Mouse (Mus musculus): Measurements from ENCODE around the gene Slc16a2. TPM values are rescaled to one million over a fixed set of nuclear protein-coding genes. Genes with fewer than 3 reads are reported as not detected.

Slc16a2 gene
- polyA plus RNA-seq, 1 experiment = 4.2 TPM

DNA sequence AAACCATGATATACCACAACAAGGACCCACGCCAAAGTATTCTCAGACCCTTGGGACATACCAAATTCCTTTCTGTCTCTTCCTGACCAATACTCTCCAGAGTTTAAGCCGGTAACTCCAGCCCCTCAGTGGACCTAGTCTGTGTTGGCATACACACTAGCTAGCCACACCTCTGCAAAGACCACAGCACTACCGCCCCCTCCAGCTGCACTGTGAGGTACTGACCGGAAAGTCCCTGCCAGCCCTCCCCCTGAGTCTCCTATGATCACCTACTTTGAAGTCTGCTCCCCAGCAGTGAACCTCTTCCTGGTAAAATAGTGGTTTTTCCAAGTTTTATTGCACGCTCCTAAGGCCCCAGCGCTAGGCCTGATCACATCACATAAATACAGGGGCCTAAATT lies 2.5 kb downstream of the Slc16a2 start:
- no peak overlapping the region for H3K27ac ChIP-seq (ENCODE audit: control insufficient read depth, insufficient read depth, low read depth, low read length, poor library complexity)
- no peaks in the 10 kb centered on the region for H3K4me1 ChIP-seq (ENCODE audit: control insufficient read depth, insufficient read depth, low read length)
- 63% methylated on average over 6 of the region's 6 CpGs for WGBS
- H3K4me3 ChIP-seq (replicated peaks; ENCODE audit: control insufficient read depth, low read depth, low read length) = no peak overlapping the region
- TF ChIP-seq CTCF (IDR thresholded peaks at IDR 0.05; ENCODE audit: control insufficient read depth, insufficient read depth, low read length) (no peak), POLR2A (IDR thresholded peaks at IDR 0.05; ENCODE audit: borderline replicate concordance, control insufficient read depth, low read depth, low read length) (no peak)

DNA sequence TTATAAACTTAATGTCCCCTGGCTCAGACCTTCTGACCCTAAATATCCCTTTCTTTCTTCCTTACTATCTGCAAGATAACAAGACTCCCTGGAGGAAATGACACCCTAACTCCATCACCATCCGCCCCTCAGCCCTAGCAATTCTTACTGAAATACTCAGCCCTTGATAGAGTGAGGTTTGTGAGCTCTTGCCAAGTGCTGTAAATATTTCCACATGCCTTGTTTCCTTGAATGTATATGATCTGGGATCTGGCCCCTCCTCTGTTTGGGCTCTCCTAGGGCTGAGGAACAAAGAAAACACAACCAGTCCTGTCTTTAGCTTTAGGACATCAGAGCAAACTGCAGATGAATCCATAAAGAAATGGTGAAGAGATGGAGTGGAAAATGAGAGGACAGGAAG lies 9.1 kb downstream of the Slc16a2 start:
- Histone ChIP-seq H3K4me3 (replicated peaks; ENCODE audit: control insufficient read depth, low read depth, low read length) (no peak overlapping the region), H3K4me1 (ENCODE audit: control insufficient read depth, insufficient read depth, low read length) (no peaks in the 10 kb centered on the region), H3K27ac (ENCODE audit: control insufficient read depth, insufficient read depth, low read depth, low read length, poor library complexity) (no peak overlapping the region)
- no peak for TF ChIP-seq POLR2A (IDR thresholded peaks at IDR 0.05; ENCODE audit: borderline replicate concordance, control insufficient read depth, low read depth, low read length)
- TF ChIP-seq CTCF (IDR thresholded peaks at IDR 0.05; ENCODE audit: control insufficient read depth, insufficient read depth, low read length) = no peak
- WGBS = 67% methylated on average over 1 of the region's 1 CpGs

DNA sequence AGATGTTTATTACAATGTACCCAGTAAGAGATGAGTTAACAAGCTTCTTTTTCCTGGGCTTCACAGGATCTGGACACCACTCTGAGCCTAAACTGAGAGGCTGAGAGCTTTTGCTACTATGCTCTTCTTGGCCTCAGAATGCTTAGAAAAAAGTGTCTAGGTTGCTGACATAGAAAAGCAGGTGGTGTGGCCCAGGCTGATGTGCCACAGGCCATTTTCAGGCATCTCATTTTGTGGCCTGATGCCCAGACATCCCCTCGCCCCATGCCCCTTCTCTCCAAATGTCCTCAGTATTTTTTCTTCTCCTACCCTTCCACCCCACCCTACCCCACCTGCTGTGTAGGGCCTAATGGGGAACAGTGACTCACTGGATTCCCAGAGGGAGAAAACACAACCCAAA lies 11.3 kb downstream of the Slc16a2 start:
- no peaks in the 10 kb centered on the region for H3K4me1 ChIP-seq (ENCODE audit: control insufficient read depth, insufficient read depth, low read length)
- 72% methylated on average over 1 of the region's 1 CpGs for WGBS
- no peak overlapping the region for H3K27ac ChIP-seq (ENCODE audit: control insufficient read depth, insufficient read depth, low read depth, low read length, poor library complexity)
- no peak for TF ChIP-seq CTCF (IDR thresholded peaks at IDR 0.05; ENCODE audit: control insufficient read depth, insufficient read depth, low read length)
- no peak for TF ChIP-seq POLR2A (IDR thresholded peaks at IDR 0.05; ENCODE audit: borderline replicate concordance, control insufficient read depth, low read depth, low read length)
- H3K4me3 ChIP-seq (replicated peaks; ENCODE audit: control insufficient read depth, low read depth, low read length) = no peak overlapping the region

GRCm38 (mm10) chrX:103806373-103806772 lies 15.4 kb downstream of the Slc16a2 start:
- no peak overlapping the region for H3K4me3 ChIP-seq (replicated peaks; ENCODE audit: control insufficient read depth, low read depth, low read length)
- no peaks in the 10 kb centered on the region for H3K4me1 ChIP-seq (ENCODE audit: control insufficient read depth, insufficient read depth, low read length)
- no peak for TF ChIP-seq POLR2A (IDR thresholded peaks at IDR 0.05; ENCODE audit: borderline replicate concordance, control insufficient read depth, low read depth, low read length)
- TF ChIP-seq CTCF (IDR thresholded peaks at IDR 0.05; ENCODE audit: control insufficient read depth, insufficient read depth, low read length) = no peak
- no peak overlapping the region for H3K27ac ChIP-seq (ENCODE audit: control insufficient read depth, insufficient read depth, low read depth, low read length, poor library complexity)
- 75% methylated on average over 4 of the region's 4 CpGs for WGBS

DNA sequence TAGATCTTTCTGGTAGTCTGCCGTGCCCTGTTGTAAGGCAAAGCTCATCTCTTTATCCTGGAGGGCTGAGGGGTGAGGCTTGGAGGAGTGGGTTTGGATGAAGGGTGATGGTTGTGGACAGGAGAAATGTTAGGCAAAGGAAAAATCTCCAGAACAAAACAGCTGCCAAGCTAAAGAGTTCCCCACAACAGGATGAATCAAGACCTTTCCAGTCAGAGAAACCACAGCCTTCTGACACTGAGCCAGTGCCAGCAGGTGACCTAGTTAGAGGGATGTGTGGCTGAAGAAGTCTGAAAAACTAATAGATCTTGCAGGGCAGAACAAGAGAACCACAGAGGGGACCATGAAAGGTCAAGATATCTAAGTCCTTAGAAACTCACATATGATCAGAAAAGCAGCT lies 24.8 kb downstream of the Slc16a2 start:
- Histone ChIP-seq H3K4me3 (replicated peaks; ENCODE audit: control insufficient read depth, low read depth, low read length) (no peak overlapping the region), H3K27ac (ENCODE audit: control insufficient read depth, insufficient read depth, low read depth, low read length, poor library complexity) (no peak overlapping the region), H3K4me1 (ENCODE audit: control insufficient read depth, insufficient read depth, low read length) (no peaks in the 10 kb centered on the region)
- 75% methylated on average over 1 of the region's 1 CpGs for WGBS
- TF ChIP-seq POLR2A (IDR thresholded peaks at IDR 0.05; ENCODE audit: borderline replicate concordance, control insufficient read depth, low read depth, low read length) (no peak), CTCF (IDR thresholded peaks at IDR 0.05; ENCODE audit: control insufficient read depth, insufficient read depth, low read length) (no peak)

- WGBS = 82% methylated on average over 5 of the region's 5 CpGs
- TF ChIP-seq CTCF (IDR thresholded peaks at IDR 0.05; ENCODE audit: control insufficient read depth, insufficient read depth, low read length) (no peak), POLR2A (IDR thresholded peaks at IDR 0.05; ENCODE audit: borderline replicate concordance, control insufficient read depth, low read depth, low read length) (no peak)
- Histone ChIP-seq H3K4me3 (replicated peaks; ENCODE audit: control insufficient read depth, low read depth, low read length) (no peak overlapping the region), H3K4me1 (ENCODE audit: control insufficient read depth, insufficient read depth, low read length) (no peaks in the 10 kb centered on the region), H3K27ac (ENCODE audit: control insufficient read depth, insufficient read depth, low read depth, low read length, poor library complexity) (no peak overlapping the region)
Observed at GRCm38 (mm10) chrX:103795506-103795905, 26.3 kb downstream of the Slc16a2 start.

- Histone ChIP-seq H3K27ac (ENCODE audit: control insufficient read depth, insufficient read depth, low read depth, low read length, poor library complexity) (no peak overlapping the region), H3K4me1 (ENCODE audit: control insufficient read depth, insufficient read depth, low read length) (no peaks in the 10 kb centered on the region), H3K4me3 (replicated peaks; ENCODE audit: control insufficient read depth, low read depth, low read length) (no peak overlapping the region)
- WGBS = 85% methylated on average over 2 of the region's 2 CpGs
- TF ChIP-seq CTCF (IDR thresholded peaks at IDR 0.05; ENCODE audit: control insufficient read depth, insufficient read depth, low read length) (no peak), POLR2A (IDR thresholded peaks at IDR 0.05; ENCODE audit: borderline replicate concordance, control insufficient read depth, low read depth, low read length) (no peak)
Observed at GRCm38 (mm10) chrX:103791329-103791728, 30.5 kb downstream of the Slc16a2 start.

DNA sequence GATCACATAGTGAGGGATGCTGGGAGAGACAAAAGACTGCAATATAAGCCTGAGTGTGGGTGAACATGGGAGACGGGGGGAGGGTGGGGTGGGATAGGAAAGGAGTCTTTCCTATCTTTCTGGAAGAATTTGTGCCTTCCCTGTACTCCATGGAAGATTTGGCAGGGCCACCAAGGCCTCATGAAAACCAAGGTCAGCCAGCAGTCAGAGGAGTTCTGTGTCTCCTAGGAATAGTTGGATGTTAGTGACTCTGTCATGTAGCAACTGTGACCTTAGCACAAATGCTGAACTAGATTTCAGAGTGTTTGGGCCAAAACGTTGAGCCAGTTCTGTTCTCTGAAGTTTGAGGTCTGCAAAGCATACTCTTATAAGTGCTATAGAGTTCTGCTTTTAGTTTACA lies 36.1 kb downstream of the Slc16a2 start:
- Histone ChIP-seq H3K27ac (ENCODE audit: control insufficient read depth, insufficient read depth, low read depth, low read length, poor library complexity) (no peak overlapping the region), H3K4me3 (replicated peaks; ENCODE audit: control insufficient read depth, low read depth, low read length) (no peak overlapping the region), H3K4me1 (ENCODE audit: control insufficient read depth, insufficient read depth, low read length) (no peaks in the 10 kb centered on the region)
- no peak for TF ChIP-seq POLR2A (IDR thresholded peaks at IDR 0.05; ENCODE audit: borderline replicate concordance, control insufficient read depth, low read depth, low read length)
- WGBS = 57% methylated on average over 2 of the region's 2 CpGs

DNA sequence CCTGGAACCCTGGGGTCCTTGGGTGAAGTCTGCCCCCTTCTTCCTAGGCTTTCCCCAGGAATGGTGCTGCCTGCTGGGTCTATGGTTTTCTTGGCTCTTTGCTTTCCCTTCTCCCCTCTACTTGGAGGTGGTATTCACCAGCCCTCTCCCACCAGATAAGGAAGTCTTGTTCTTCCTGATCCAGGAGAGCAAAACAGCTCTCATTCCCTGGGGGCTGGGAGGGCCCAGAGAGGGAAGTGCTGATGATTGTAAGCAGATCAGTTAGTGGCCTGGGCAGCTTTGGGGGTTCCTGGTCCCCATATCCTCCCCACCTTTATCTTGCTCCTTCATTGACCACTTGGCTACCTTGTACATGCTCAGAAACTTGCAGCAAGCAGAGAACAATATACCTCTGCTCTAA lies 45.4 kb downstream of the Slc16a2 start:
- Histone ChIP-seq H3K4me1 (ENCODE audit: control insufficient read depth, insufficient read depth, low read length) (no peaks in the 10 kb centered on the region), H3K27ac (ENCODE audit: control insufficient read depth, insufficient read depth, low read depth, low read length, poor library complexity) (no peak overlapping the region), H3K4me3 (replicated peaks; ENCODE audit: control insufficient read depth, low read depth, low read length) (no peak overlapping the region)
- no peak for TF ChIP-seq POLR2A (IDR thresholded peaks at IDR 0.05; ENCODE audit: borderline replicate concordance, control insufficient read depth, low read depth, low read length)
- TF ChIP-seq CTCF (IDR thresholded peaks at IDR 0.05; ENCODE audit: control insufficient read depth, insufficient read depth, low read length) = no peak
